Mouse (Mus musculus): ENCODE results near the gene Urm1. TPM values are rescaled to one million over a fixed set of nuclear protein-coding genes. Genes with fewer than 3 reads are reported as not detected.

Urm1 gene
- polyA plus RNA-seq, 1 experiment from 2014 or later: 31.1 TPM

- no peak for ATAC-seq (ENCODE audit: low FRiP score, low TSS enrichment)
- no peak overlapping the region for H3K4me3 ChIP-seq (ENCODE audit: low read length)
- no peaks in the 10 kb centered on the region for H3K27me3 ChIP-seq (ENCODE audit: insufficient read depth, low read length)
- H3K4me1 ChIP-seq (ENCODE audit: insufficient read depth, low read length): peaks cover 6% of the 10 kb centered on the region; the same call in 1 of the 2 replicates
- peaks cover 35% of the 10 kb centered on the region for H3K36me3 ChIP-seq (ENCODE audit: insufficient read depth, low read length)
- H3K27ac ChIP-seq (ENCODE audit: low read length): no peak overlapping the region
- 91% methylated on average over 2 of the region's 2 CpGs for WGBS
- no peak overlapping the region for H3K9ac ChIP-seq (replicated peaks; ENCODE audit: low read length)
- no peaks in the 10 kb centered on the region for H3K9me3 ChIP-seq (ENCODE audit: low read length)
- H3K4me2 ChIP-seq (replicated peaks; ENCODE audit: low read depth, low read length): no peak overlapping the region
Observed at GRCm38 (mm10) chr2:29792772-29793487, 26.9 kb upstream of the Urm1 start.

GRCm38 (mm10) chr2:29802075-29802826 lies 17.6 kb upstream of the Urm1 start, which contains the start of gene Slc27a4:
Gene Slc27a4 (plus strand): TSS chr2:29802634.
- Histone ChIP-seq H3K9ac (replicated peaks; ENCODE audit: low read length) (peak within 1 kb of the TSS; percentile 87), H3K4me3 (ENCODE audit: low read length) (peak within 1 kb of the TSS; percentile 89), H3K36me3 (ENCODE audit: insufficient read depth, low read length) (peaks cover 15% of the 10 kb centered on the region), H3K4me2 (replicated peaks; ENCODE audit: low read depth, low read length) (peak within 1 kb of the TSS; percentile 91), H3K9me3 (ENCODE audit: low read length) (no peaks in the 10 kb centered on the region), H3K27ac (ENCODE audit: low read length) (peak within 1 kb of the TSS; percentile 43; the same call in 1 of the 2 replicates), H3K27me3 (ENCODE audit: insufficient read depth, low read length) (no peaks in the 10 kb centered on the region), H3K4me1 (ENCODE audit: insufficient read depth, low read length) (peaks cover 7% of the 10 kb centered on the region)
- peak; percentile 98 for ATAC-seq (ENCODE audit: low FRiP score, low TSS enrichment)
- WGBS: 4% methylated on average over 27 of the region's 28 CpGs

- Histone ChIP-seq H3K27ac (ENCODE audit: low read length) (peak overlapping the region; percentile 43; the same call in 1 of the 2 replicates), H3K9ac (replicated peaks; ENCODE audit: low read length) (peak overlapping the region; percentile 87), H3K27me3 (ENCODE audit: insufficient read depth, low read length) (no peaks in the 10 kb centered on the region), H3K4me1 (ENCODE audit: insufficient read depth, low read length) (peaks cover 7% of the 10 kb centered on the region), H3K36me3 (ENCODE audit: insufficient read depth, low read length) (peaks cover 21% of the 10 kb centered on the region), H3K4me3 (ENCODE audit: low read length) (peak overlapping the region; percentile 89), H3K4me2 (replicated peaks; ENCODE audit: low read depth, low read length) (peak overlapping the region; percentile 91), H3K9me3 (ENCODE audit: low read length) (no peaks in the 10 kb centered on the region)
- ATAC-seq (ENCODE audit: low FRiP score, low TSS enrichment): no peak; the same call in none of the 2 replicates
- WGBS: 0% methylated on average over 39 of the region's 39 CpGs
Observed at GRCm38 (mm10) chr2:29802827-29803201, 17.1 kb upstream of the Urm1 start.

- Histone ChIP-seq H3K4me3 (ENCODE audit: low read length) (peak overlapping the region; percentile 89), H3K4me2 (replicated peaks; ENCODE audit: low read depth, low read length) (peak overlapping the region; percentile 91), H3K9ac (replicated peaks; ENCODE audit: low read length) (peak overlapping the region; percentile 87), H3K4me1 (ENCODE audit: insufficient read depth, low read length) (peaks cover 7% of the 10 kb centered on the region), H3K27me3 (ENCODE audit: insufficient read depth, low read length) (no peaks in the 10 kb centered on the region), H3K36me3 (ENCODE audit: insufficient read depth, low read length) (peaks cover 27% of the 10 kb centered on the region), H3K27ac (ENCODE audit: low read length) (peak overlapping the region; percentile 43; the same call in 1 of the 2 replicates), H3K9me3 (ENCODE audit: low read length) (no peaks in the 10 kb centered on the region)
- WGBS: 20% methylated on average over 6 of the region's 6 CpGs
- peak; percentile 52; the same call in 1 of the 2 replicates for ATAC-seq (ENCODE audit: low FRiP score, low TSS enrichment)
Observed at GRCm38 (mm10) chr2:29803400-29803831, 16.5 kb upstream of the Urm1 start.

- H3K27ac ChIP-seq (ENCODE audit: low read length): no peak overlapping the region
Observed at GRCm38 (mm10) chr2:29815678-29816371, 4.0 kb upstream of the Urm1 start.

GRCm38 (mm10) chr2:29817426-29818232 lies 2.2 kb upstream of the Urm1 start:
- WGBS: 32% methylated on average over 8 of the region's 8 CpGs
- Histone ChIP-seq H3K27me3 (ENCODE audit: insufficient read depth, low read length) (no peaks in the 10 kb centered on the region), H3K4me2 (replicated peaks; ENCODE audit: low read depth, low read length) (peak overlapping the region; percentile 32; the same call in 1 of the 2 replicates), H3K9ac (replicated peaks; ENCODE audit: low read length) (no peak overlapping the region), H3K27ac (ENCODE audit: low read length) (0 out of 2 replicates have a peak overlapping the region, but pooled peaks have one; percentile 10), H3K4me3 (ENCODE audit: low read length) (no peak overlapping the region), H3K4me1 (ENCODE audit: insufficient read depth, low read length) (peaks cover 36% of the 10 kb centered on the region), H3K36me3 (ENCODE audit: insufficient read depth, low read length) (peaks cover 23% of the 10 kb centered on the region), H3K9me3 (ENCODE audit: low read length) (no peaks in the 10 kb centered on the region)
- 0 out of 2 replicates have a peak, but pooled peaks have one; percentile 17 for ATAC-seq (ENCODE audit: low FRiP score, low TSS enrichment)

More at GRCm38 (mm10) chr2:29815678-29816371, 4.0 kb upstream of the Urm1 start:
- H3K36me3 ChIP-seq (ENCODE audit: insufficient read depth, low read length): peaks cover 39% of the 10 kb centered on the region
- no peaks in the 10 kb centered on the region for H3K27me3 ChIP-seq (ENCODE audit: insufficient read depth, low read length)
- 78% methylated on average over 11 of the region's 11 CpGs for WGBS
- no peaks in the 10 kb centered on the region for H3K9me3 ChIP-seq (ENCODE audit: low read length)
- no peak overlapping the region for H3K9ac ChIP-seq (replicated peaks; ENCODE audit: low read length)
- H3K4me1 ChIP-seq (ENCODE audit: insufficient read depth, low read length): peaks cover 27% of the 10 kb centered on the region
- no peak overlapping the region for H3K4me3 ChIP-seq (ENCODE audit: low read length)
- ATAC-seq (ENCODE audit: low FRiP score, low TSS enrichment): no peak
- no peak overlapping the region for H3K4me2 ChIP-seq (replicated peaks; ENCODE audit: low read depth, low read length)

- whole genome bisulfite sequencing: 9% methylated on average over 2 of the region's 2 CpGs
- Histone ChIP-seq H3K9me3 (ENCODE audit: low read length) (no peaks in the 10 kb centered on the region), H3K4me3 (ENCODE audit: low read length) (peak overlapping the region; percentile 47), H3K27me3 (ENCODE audit: insufficient read depth, low read length) (no peaks in the 10 kb centered on the region), H3K27ac (ENCODE audit: low read length) (peak overlapping the region; percentile 99), H3K9ac (replicated peaks; ENCODE audit: low read length) (peak overlapping the region; percentile 72), H3K36me3 (ENCODE audit: insufficient read depth, low read length) (peaks cover 10% of the 10 kb centered on the region; the same call in 1 of the 2 replicates), H3K4me2 (replicated peaks; ENCODE audit: low read depth, low read length) (peak overlapping the region; percentile 61), H3K4me1 (ENCODE audit: insufficient read depth, low read length) (peaks cover 36% of the 10 kb centered on the region)
- no peak for ATAC-seq (ENCODE audit: low FRiP score, low TSS enrichment)
Observed at GRCm38 (mm10) chr2:29819363-29819762, 512 bp upstream of the Urm1 start.

GRCm38 (mm10) chr2:29826318-29826925 lies 6.5 kb downstream of the Urm1 start:
- H3K4me2 ChIP-seq (replicated peaks; ENCODE audit: low read depth, low read length): peak overlapping the region; percentile 79
- H3K36me3 ChIP-seq (ENCODE audit: insufficient read depth, low read length): no peaks in the 10 kb centered on the region
- H3K9ac ChIP-seq (replicated peaks; ENCODE audit: low read length): peak overlapping the region; percentile 92
- WGBS: 4% methylated on average over 11 of the region's 11 CpGs
- H3K4me3 ChIP-seq (ENCODE audit: low read length): peak overlapping the region; percentile 91
- H3K27me3 ChIP-seq (ENCODE audit: insufficient read depth, low read length): no peaks in the 10 kb centered on the region
- peak; percentile 13; the same call in 1 of the 2 replicates for ATAC-seq (ENCODE audit: low FRiP score, low TSS enrichment)
- H3K4me1 ChIP-seq (ENCODE audit: insufficient read depth, low read length): peaks cover 22% of the 10 kb centered on the region
- no peaks in the 10 kb centered on the region for H3K9me3 ChIP-seq (ENCODE audit: low read length)
- H3K27ac ChIP-seq (ENCODE audit: low read length): peak overlapping the region; percentile 98

Data from kidney, embryonic 16.5 days (tissue).